Mouse (Mus musculus) cerebellum, adult 18-20 months (tissue): ENCODE measurements around the gene Dennd2a.

ENCODE experiments used
- DNase-seq, 2 experiments: peaks; one replicate each; pipeline ENCODE4 v3.0.0; 2021

The Dennd2a gene

DNA sequence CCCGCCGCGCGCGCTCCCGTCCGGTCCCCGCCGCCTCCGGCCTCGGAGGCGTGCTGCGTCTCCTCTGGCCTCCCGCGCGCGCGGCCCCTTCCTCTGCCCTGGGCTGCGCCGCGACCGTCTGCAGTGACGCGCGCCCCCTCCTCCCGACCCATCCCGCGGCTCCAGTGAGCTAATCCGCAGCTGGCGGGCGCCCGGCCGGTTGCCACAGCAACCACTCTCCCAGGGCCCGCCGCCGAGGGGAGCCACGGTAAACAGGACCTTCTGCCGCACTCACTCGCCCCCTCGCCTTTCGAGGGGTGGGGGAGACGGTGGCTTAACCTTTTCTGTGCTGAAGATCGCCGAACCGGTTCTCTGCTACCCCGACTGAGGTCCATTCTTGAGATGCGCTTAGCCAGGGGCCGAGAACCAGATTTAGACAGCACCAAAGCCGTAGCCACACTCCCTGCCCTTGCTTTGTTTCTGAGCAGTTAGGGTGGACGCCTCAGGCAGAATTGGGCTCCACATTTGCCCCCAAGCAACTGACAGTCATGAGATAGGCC is at the start of gene Dennd2a:
TSS of gene Dennd2a (minus strand) at position 145 of the 539 bp plus-strand sequence.
- DNase-seq = peak; percentile 58 to 74

DNA sequence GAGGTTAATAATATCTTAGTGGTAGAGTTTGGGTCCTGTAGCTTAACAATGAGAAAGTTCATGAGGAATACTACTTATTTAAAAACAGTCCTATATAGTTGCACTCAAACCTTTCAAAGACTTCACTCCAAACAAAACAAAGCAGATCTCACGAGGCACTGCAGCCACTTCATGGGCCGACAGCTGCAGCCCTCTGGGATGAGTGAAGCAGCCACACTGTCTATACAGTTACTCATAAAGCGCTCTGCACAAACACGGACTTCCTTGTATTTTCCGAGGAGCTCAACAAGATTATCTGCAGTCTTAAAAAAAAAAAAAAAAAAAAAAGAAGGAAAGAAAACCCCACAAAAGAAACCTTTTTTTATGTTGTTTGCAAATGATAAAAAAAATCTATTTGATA is 49.7 kb upstream of the Dennd2a start:
- no peak for DNase-seq

GRCm38 (mm10) chr6:39606862-39607261 is 49.2 kb upstream of the Dennd2a start:
- no peak for DNase-seq

DNA sequence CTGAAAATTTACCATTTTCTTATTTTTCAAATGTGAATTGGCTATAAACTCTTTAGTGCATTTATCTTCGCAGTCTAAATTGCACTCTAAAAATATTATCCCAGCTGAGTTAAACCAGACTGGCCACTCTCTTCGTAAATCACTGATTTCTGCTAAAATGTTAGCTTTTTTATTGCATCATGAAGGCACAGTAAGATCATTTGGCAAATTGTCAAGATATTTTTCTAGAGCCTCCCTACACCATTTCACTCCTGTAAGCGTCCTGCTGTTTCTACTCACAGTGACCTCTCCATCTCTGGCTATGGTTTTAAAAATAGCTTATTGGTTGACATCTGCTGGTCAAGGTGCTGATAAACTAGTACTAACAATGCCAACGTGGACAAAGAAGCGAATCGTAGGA is 48.4 kb upstream of the Dennd2a start:
- no peak for DNase-seq

GRCm38 (mm10) chr6:39604565-39604964 is 46.9 kb upstream of the Dennd2a start:
- DNase-seq = no peak

DNA sequence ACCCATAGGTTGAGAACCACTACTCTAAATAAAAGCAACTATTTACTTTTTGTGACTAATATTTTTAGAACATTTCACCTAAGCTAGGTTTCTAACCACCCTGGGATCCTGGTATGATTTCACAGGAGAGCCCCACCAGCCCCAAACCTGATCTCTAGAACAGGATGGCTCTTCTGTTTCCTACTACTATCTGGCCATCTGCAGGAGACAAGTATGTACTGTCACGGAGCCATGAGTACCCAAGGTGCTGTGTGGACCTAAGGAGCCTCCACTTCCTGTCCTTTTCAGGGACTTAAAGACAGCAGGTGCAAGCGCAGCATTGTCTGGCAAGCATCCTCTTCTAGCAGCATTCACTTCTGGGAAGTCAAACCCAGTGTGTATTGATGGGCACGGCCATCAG is 44.2 kb upstream of the Dennd2a start:
- no peak for DNase-seq

GRCm38 (mm10) chr6:39600851-39601250 is 43.2 kb upstream of the Dennd2a start:
- DNase-seq = no peak

DNA sequence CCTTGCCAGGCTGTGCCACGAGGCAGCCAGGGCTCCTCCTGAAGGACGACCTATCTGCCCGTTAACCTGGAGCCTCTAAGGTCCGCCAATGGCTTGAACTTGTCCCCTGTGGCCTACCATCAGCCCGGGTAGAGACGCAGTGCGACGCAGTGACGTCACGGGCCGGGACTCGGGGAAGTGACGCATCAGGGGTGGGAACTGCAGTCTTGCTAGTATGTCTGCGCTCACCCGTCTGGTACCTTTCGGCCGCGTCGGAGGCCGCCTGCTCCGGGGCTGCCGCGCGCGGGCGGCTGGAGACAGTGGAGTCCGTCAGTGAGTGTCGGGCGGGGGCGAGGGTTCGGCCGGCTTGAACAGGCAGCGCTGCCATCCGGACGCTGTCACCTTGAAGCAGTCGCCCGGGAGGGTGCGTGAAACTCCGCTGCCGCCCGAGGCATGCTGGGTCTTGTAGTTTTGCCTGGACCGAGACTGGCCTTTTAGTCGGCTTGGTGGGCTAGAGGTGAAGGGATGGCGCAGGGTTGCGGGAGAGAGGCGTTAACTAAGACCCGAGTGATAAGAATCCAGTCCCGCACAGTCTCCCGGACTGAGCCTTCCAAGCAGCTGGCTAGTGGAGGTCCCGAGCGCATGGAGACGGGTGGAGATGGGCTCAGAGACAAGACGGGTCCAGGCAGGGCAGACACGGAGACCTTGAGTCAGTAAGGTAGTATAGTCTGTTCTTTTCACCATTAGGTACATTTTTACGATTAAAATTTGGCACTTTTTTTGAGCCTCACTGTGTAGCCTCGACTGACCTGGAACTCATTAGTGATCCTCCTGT is 34.9 kb upstream of the Dennd2a start, which contains the start of gene Ndufb2:
TSS of gene Ndufb2 (plus strand) at position 174 of the 814 bp plus-strand sequence.
- peak; percentile 96 to 97 for DNase-seq

DNA sequence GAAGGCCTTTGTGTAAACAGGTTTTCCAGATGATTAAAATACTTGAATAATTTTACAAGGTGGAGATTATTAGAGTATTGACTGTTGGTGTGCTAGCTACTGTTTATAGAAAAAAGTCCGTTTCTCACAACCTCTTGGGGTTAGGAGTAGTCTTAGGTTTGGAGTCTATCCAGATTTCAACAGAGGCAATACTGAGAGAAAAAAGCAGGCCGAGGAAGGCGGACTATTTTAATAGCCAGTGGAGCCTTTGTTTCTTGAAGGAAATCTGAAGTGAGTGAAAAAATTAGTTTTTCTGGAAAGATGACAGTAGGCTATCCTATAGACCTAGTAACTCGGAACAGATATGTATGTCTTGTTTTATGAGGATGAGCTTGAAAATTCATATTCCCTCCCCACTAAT is 33.8 kb upstream of the Dennd2a start:
- DNase-seq = no peak

- no peak for DNase-seq
These were observed 27.9 kb upstream of the Dennd2a start, which contains the start of gene Gm42420 for GRCm38 (mm10) chr6:39585517-39585916. Gene Gm42420 (plus strand): TSS chr6:39585753.

DNA sequence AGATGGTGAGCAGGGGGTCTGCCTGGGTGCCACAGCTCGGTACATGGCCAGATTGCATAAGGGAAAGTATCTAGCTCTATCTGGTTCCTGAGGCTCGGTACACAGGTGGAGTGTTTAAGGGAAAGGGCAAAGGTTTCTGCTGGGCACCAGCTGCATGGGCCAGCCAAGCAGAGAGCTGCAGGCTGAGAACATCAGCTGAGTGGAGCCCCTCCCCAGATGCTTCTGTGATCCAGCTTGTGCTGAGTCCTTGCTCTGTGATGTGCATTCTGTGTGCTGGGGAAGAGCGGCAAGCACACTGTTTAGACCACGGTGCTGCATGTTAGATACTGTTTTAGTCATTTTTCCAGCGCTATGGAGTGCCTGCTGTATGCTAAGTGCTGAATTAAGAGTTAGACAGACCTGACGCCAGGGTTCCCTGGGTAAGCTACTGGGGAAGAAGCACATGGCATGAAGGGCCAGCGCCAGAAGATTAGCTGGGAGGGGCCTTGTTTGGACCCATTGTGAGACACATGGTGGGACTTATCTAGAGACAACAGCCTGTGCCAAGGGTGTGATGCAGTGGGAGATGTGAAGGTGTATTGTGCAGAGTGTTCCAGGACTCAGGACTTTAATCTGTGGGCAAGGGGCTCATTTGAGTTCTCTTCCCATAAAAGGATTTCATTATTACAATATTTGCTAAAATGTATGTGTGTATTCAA is 23.6 kb upstream of the Dennd2a start:
- no peak for DNase-seq

GRCm38 (mm10) chr6:39580558-39580957 is 22.9 kb upstream of the Dennd2a start:
- DNase-seq = no peak

- no peak for DNase-seq
These were observed 21.9 kb upstream of the Dennd2a start for GRCm38 (mm10) chr6:39579552-39579951.

DNA sequence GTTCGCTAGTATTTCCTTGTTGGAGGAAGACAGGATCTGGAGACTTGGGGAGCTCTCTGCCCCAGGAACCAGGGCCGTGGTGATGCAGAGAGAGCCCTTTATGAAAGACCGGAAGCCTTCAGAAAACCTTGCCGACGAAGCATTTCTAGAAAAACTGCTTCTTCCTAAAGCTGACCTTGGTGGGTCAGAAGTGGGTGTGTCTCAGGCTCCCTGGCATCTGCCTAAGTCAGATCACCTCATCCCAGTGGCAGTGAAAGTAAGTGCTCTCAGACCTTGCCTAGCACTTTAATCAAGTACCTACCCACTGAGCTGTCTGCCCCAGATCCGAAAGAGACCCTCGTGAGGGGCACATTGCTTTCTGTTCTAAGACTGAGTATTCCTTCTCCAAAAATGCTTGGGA is 17.3 kb upstream of the Dennd2a start:
- DNase-seq = no peak

DNA sequence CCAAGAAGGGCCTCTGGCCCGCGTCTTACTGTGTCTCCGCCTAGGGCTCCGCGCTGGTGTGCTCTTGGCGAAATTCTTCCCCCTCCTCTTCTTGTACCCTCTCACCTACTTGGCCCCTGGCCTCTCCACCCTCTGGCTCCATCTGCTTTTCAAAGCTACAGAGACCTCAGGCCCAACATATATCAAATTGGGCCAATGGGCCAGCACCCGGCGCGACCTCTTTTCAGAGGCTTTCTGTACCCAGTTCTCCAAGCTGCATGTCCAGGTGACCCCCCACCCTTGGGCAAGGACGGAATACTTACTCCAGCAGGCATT is 16.8 kb upstream of the Dennd2a start:
- peak; percentile 30 to 43 for DNase-seq

DNA sequence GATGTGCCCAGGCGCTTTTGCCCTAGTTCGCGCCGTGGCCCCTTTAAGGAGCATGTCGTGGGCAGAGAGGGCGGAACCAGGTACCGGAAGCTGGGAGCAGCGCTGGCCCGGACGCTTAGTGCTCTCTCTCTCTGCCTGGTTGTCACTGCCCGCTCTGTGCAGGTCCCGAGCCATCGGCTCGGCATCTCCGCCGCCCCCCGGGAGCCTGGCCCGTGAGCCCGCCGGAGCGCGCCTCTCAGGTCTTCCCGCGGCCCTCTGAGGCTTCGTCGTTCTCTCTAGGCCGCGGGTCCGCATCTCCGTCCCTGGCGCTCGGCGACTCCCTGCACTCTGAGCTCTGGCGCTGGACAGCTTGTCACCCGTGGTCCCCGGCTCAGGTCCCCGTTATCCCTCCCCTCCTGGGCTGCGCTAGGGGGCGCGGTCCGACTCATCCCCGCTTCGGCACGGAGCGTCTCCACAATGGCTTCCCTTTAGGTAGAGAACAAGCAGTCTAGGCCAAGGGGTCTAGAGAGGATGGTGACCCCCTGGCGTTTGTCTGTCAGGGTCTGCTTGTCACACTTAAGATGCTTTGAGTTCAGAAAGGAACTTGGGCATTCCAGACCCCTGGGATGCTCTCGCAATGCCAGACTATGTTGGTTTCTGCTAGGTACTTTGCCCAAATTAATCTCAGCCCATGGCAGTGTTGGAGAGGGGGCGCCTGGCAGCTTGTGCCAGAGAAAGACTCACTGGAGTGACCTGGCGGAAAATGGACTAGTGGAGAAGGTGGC is 16.3 kb upstream of the Dennd2a start, which contains the start of gene Adck2:
TSS of gene Adck2 (plus strand) at position 83 of the 764 bp plus-strand sequence.
- peak; percentile 87 to 92 for DNase-seq

GRCm38 (mm10) chr6:39570426-39570825 is 12.8 kb upstream of the Dennd2a start:
- DNase-seq = no peak

- DNase-seq = peak; percentile 33 to 39
These were observed 9.9 kb upstream of the Dennd2a start for GRCm38 (mm10) chr6:39567528-39567927.

DNA sequence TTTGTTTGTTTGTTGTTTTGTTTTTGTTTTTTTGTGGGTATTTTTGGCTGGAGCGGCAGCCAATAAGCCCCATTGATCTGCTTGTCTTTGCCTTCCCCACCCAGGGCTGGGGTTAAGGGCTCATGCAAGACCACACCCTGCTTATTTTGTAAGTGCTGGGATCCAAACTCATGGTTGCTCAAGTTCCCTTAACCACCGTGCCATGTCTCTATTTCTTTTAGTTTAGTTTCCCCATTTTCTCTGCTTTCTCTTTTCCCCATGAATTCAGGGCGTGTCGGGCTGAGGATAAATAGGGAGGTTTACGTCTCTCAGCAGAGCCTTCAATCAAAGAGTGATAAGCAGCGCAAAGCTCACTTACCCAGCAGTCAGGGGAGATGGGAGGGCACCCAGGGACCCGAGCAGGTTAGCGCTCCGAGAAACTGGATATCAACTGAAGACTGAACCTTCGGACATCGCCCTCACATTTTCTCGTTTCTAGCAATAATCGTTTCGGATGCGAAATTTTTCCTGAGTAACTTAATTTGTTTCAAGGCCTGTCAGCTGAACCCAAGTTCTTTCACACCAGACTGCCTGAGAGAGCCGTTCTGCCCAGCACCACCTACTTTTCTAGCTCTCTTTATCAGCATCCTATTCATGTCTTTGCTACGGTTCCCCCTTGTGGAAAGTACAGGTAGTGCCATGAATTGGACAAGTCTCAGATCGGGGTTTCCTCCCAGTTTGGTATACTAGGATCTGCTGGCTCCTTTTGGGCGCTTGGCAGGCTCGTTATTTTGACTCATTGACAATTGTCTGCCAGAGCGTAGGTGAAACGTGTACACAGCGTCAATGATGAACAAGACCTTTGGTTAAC is 4.7 kb upstream of the Dennd2a start:
- peak; percentile 86 to 88 for DNase-seq

- DNase-seq = no peak
These were observed 1.7 kb upstream of the Dennd2a start for GRCm38 (mm10) chr6:39559276-39559939.

DNA sequence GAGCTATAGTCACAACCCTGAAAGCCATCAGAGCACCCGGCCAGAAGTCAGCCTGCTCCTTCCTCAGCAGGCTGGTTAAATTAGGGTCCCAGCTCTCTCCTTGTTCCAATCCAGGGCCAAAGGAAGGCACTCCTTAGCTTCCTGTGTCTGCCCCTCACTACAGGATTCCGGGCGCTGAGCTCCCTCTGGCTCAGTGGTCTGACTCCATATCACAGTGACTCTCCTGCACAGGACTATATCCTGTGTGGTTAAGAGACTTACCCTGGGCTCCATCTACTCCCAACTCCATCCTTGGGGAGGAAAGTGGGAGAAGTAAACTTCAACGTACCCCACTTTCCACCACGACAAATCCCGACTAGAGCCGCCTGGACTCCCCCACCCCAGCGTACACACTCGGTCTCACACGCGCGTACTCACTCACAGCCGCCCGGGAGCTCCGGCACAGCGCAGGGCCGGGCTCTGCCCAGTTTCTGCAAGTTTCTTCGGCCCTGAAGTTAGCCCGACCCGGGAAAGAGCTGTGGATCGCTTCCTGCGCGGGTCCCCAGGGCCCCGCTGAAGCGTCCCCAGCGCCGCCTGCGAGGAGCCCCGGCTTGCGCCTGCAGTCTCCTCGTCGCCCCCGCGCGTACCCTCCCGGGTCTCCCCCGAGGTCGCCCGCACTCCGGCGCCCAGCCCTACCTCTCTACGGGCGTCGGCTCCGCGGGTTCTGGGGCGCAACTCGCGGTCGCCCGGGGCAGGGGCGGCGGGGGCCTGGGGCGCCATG is 587 bp downstream of the Dennd2a start:
- DNase-seq = peak; percentile 21 to 45
